Comparison of ENCODE assay signal across 8 mouse cellular contexts in the genomic region with DNA sequence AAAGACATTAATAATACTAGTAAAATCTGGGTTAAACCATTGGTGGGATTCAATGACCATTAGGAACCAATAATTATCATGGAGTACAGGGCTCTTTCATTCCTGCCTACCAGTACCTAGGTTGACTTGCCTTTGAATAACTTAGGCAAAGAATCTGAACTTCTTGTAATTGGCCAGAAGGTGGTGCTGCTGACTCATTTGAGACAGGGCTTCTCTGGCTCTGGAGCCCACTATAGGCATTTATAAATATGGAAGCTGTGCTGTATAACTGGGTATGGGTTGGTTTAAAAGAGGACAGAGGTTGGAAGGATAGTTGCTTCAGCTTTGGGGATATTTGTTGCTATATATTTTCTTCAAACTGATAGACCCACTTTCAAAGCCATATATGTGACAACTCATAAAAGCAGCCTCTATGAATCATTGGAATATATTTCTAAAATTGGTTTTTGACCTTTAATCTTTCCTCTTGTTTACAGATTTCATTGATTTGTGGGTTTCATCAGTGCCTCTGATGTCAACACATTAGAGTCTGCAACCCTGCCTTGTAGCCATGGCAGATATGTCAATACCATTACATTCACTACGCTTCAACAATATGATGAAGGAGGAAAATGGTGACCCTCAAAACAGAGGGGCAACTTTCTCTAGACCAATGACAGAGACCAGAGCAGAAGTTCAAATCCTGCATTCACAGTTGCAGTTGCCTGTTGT. TPM values are rescaled to one million over a fixed set of nuclear protein-coding genes. Genes with fewer than 3 reads are reported as not detected.
DNase-seq lines count a peak whose midpoint lies in the region; ATAC-seq lines count a peak whose summit lies in the region.

A gene (plus strand): TSS at position 551 of the 711 bp plus-strand sequence.

- ATAC-seq in cerebellum, adult (ENCODE audit: insufficient number of reproducible peaks, low FRiP score, low TSS enrichment) = no peak
- ATAC-seq in forebrain, embryonic 15.5 days (replicated peaks) = peak; percentile 67; the same call in 1 of the 2 replicates

- no peak within 1 kb of the TSS for H3K9ac ChIP-seq in forebrain, embryonic 15.5 days (replicated peaks)

- H3K36me3 ChIP-seq in forebrain, embryonic 15.5 days = no peaks in the 10 kb centered on the region

- no peaks in the 10 kb centered on the region for H3K9me3 ChIP-seq in forebrain, embryonic 15.5 days

- H3K4me1 ChIP-seq in forebrain, embryonic 15.5 days = no peaks in the 10 kb centered on the region

- no peaks in the 10 kb centered on the region for H3K27me3 ChIP-seq in forebrain, embryonic 15.5 days

- WGBS in forebrain, embryonic 15.5 days = 95% methylated on average over 1 of the region's 1 CpGs

- no peak within 1 kb of the TSS for H3K27ac ChIP-seq in forebrain, embryonic 15.5 days (replicated peaks)

- no peak within 1 kb of the TSS for H3K4me3 ChIP-seq in forebrain, embryonic 15.5 days

- no peak within 1 kb of the TSS for H3K4me2 ChIP-seq in forebrain, embryonic 15.5 days (replicated peaks)

- peak; percentile 10 for DNase-seq in cerebellum, adult 9-10 months
- peak; percentile 20 for DNase-seq in right cerebral cortex, adult 18-20 months
- DNase-seq in right cerebral cortex, postnatal 36 days (ENCODE audit: low spot score in 2 of 2) = no peak
- peak; percentile 8 for DNase-seq in lung, postnatal 25 days (ENCODE audit: low spot score)
- DNase-seq in thymus, postnatal 4 days = peak; percentile 22
- DNase-seq in gastrocnemius, postnatal 25 days = no peak

RNA-seq across cellular contexts. Expression of the gene that starts here (rescaled TPM):
- polyA plus RNA-seq in forebrain, embryonic 15.5 days (2015; fragmentation: Nextera tagmentation; extraction: Ambion mirVana) = 0.43 and 0.55 TPM in 2 replicates
- under 1 TPM; 0.13 to 0.31 TPM for total RNA-seq in gastrocnemius, postnatal 25 days (2021)

Comparison
In these comparisons a context has a peak if more than half of its experiments do, and no peak if none do; other contexts are left out.
1. DNase-seq: peak in cerebellum, adult 9-10 months (single experiment), right cerebral cortex, adult 18-20 months (single experiment), lung, postnatal 25 days (single experiment) and thymus, postnatal 4 days (single experiment); none in right cerebral cortex, postnatal 36 days (0 of 2) and gastrocnemius, postnatal 25 days (single experiment).
2. Peak in ATAC-seq in forebrain, embryonic 15.5 days; RNA of the gene not detected or under 1 TPM.